Mouse (Mus musculus): ENCODE data around the gene Vmn1r69. TPM values are rescaled to one million over a fixed set of nuclear protein-coding genes. Genes with fewer than 3 reads are reported as not detected.

The Vmn1r69 gene
- not detected in 2 replicates for polyA plus RNA-seq (2016; fragmentation: Nextera tagmentation; extraction: Ambion mirVana)

GRCm38 (mm10) chr7:10613559-10613958, at the start of gene Vmn1r69:
Vmn1r69 (minus strand) TSS chr7:10613659.
- Histone ChIP-seq H3K27me3 (replicated peaks) (no peaks in the 10 kb centered on the region), H3K27ac (no peak within 1 kb of the TSS), H3K9ac (no peak within 1 kb of the TSS), H3K4me3 (no peak within 1 kb of the TSS), H3K4me2 (no peak within 1 kb of the TSS), H3K4me1 (no peaks in the 10 kb centered on the region), H3K9me3 (replicated peaks) (peaks cover 2% of the 10 kb centered on the region; the same call in 1 of the 2 replicates), H3K36me3 (no peaks in the 10 kb centered on the region)
- ATAC-seq, result no peak

GRCm38 (mm10) chr7:10631232-10631631, 17.8 kb upstream of the Vmn1r69 start, which contains the start of gene Vmn1r70:
Vmn1r70 (plus strand) TSS chr7:10631532.
- Histone ChIP-seq H3K36me3 (no peaks in the 10 kb centered on the region), H3K4me2 (no peak within 1 kb of the TSS), H3K27me3 (replicated peaks) (no peaks in the 10 kb centered on the region), H3K4me3 (no peak within 1 kb of the TSS), H3K4me1 (no peaks in the 10 kb centered on the region), H3K9ac (no peak within 1 kb of the TSS), H3K9me3 (replicated peaks) (0 out of 2 replicates have a peak, but pooled peaks cover 10% of the 10 kb centered on the region), H3K27ac (no peak within 1 kb of the TSS)
- no peak for ATAC-seq
- 47% methylated on average over 1 of the region's 1 CpGs for WGBS (ENCODE audit: insufficient replicate concordance)

- no peak within 1 kb of the TSS for H3K4me2 ChIP-seq
- no peak within 1 kb of the TSS for H3K9ac ChIP-seq
- no peaks in the 10 kb centered on the region for H3K4me1 ChIP-seq
- WGBS (ENCODE audit: insufficient replicate concordance), result 37% methylated on average over 2 of the region's 2 CpGs
- no peak for ATAC-seq
- no peak within 1 kb of the TSS for H3K27ac ChIP-seq
- no peaks in the 10 kb centered on the region for H3K36me3 ChIP-seq
- no peaks in the 10 kb centered on the region for H3K27me3 ChIP-seq (replicated peaks)
- H3K4me3 ChIP-seq, result no peak within 1 kb of the TSS
- H3K9me3 ChIP-seq (replicated peaks), result no peaks in the 10 kb centered on the region
Measured at GRCm38 (mm10) chr7:10558385-10558784, 55.1 kb downstream of the Vmn1r69 start, which contains the start of gene Vmn1r68. Vmn1r68 (minus strand) TSS chr7:10558485.

Other genes starting within 250 kb of the Vmn1r69 start
- gene Vmn1r67, start 170.3 kb downstream of the Vmn1r69 start, polyA plus RNA-seq (2016; fragmentation: Nextera tagmentation; extraction: Ambion mirVana), result not detected in 2 replicates
- 4.1 and 4.2 TPM in 2 replicates for gene Zik1, start 118.3 kb downstream of the Vmn1r69 start, polyA plus RNA-seq (2016; fragmentation: Nextera tagmentation; extraction: Ambion mirVana)
- gene Vmn1r68, start 55.2 kb downstream of the Vmn1r69 start, polyA plus RNA-seq (2016; fragmentation: Nextera tagmentation; extraction: Ambion mirVana), result not detected in 2 replicates
- not detected in 2 replicates for gene Vmn1r70, start 17.9 kb upstream of the Vmn1r69 start, polyA plus RNA-seq (2016; fragmentation: Nextera tagmentation; extraction: Ambion mirVana)
- not detected in 2 replicates for gene Nlrp4b, start 74.1 kb upstream of the Vmn1r69 start, polyA plus RNA-seq (2016; fragmentation: Nextera tagmentation; extraction: Ambion mirVana)
- not detected in 2 replicates for gene Vmn1r71, start 140.7 kb upstream of the Vmn1r69 start, polyA plus RNA-seq (2016; fragmentation: Nextera tagmentation; extraction: Ambion mirVana)

Data from liver, embryonic 12.5 days (tissue).